Mouse (Mus musculus): Measurements from ENCODE around the gene Alkbh6.

- TF ChIP-seq CTCF (IDR thresholded peaks at IDR 0.05; ENCODE audit: low read depth), result peak; percentile 84
- no peak for TF ChIP-seq EP300 (IDR thresholded peaks at IDR 0.05; ENCODE audit: low read depth)
These were observed 16.8 kb downstream of the Alkbh6 start for GRCm38 (mm10) chr7:30325364-30325763.

Data from liver, embryonic 14.5 days (tissue).